Mouse (Mus musculus) heart, embryonic 10.5 days (tissue): ENCODE measurements around the gene Slc6a17. TPM values are rescaled to one million over a fixed set of nuclear protein-coding genes. Genes with fewer than 3 reads are reported as not detected.

Source experiments
- DNase-seq: peaks from one replicate; pipeline ENCODE4 v3.0.0-alpha.2; 2017; ENCODE audit warnings: low spot score
- H3K27ac ChIP-seq: fragments of 300-500 bp; sonication (generic); 2 replicates; pipeline ENCODE4 v1.5.1; 2016; ENCODE audit warnings: mild to moderate bottlenecking
- H3K27me3 ChIP-seq: fragments of 300-500 bp; sonication (generic); 2 replicates; pipeline ENCODE4 v1.6.1; 2016; ENCODE audit warnings: mild to moderate bottlenecking; ENCODE audit not compliant: poor library complexity, insufficient read depth, severe bottlenecking
- H3K36me3 ChIP-seq: fragments of 300-500 bp; sonication (generic); 2 replicates; pipeline ENCODE4 v1.6.1; 2016; ENCODE audit warnings: mild to moderate bottlenecking, moderate library complexity
- H3K4me1 ChIP-seq: fragments of 300-500 bp; sonication (generic); 2 replicates; pipeline ENCODE4 v1.6.1; 2016; ENCODE audit warnings: mild to moderate bottlenecking
- H3K4me3 ChIP-seq: fragments of 300-500 bp; sonication (generic); 2 replicates; pipeline ENCODE4 v1.5.1; 2016; ENCODE audit warnings: mild to moderate bottlenecking, moderate library complexity
- H3K9me3 ChIP-seq: fragments of 300-500 bp; sonication (generic); 2 replicates; pipeline ENCODE4 v1.6.1; 2016; ENCODE audit warnings: mild to moderate bottlenecking, moderate library complexity
- WGBS: fragments of 180-500 bp; shearing (Covaris S2); methylation state at CpG from one replicate; pipeline ENCODE4 v1.1.7; 2016; 5-methylcytosine and 5-hydroxymethylcytosine counted together
- polyA plus RNA-seq: library from polyadenylated mRNA; unstranded; fragments of >200 nt; fragmentation: Nextera tagmentation; extraction: Ambion mirVana; gene quantifications from 2 replicates; pipeline ENCODE4 v1.2.1, GENCODE M21; 2016

The Slc6a17 gene
- 3.0 and 3.8 TPM in 2 replicates for polyA plus RNA-seq

DNA sequence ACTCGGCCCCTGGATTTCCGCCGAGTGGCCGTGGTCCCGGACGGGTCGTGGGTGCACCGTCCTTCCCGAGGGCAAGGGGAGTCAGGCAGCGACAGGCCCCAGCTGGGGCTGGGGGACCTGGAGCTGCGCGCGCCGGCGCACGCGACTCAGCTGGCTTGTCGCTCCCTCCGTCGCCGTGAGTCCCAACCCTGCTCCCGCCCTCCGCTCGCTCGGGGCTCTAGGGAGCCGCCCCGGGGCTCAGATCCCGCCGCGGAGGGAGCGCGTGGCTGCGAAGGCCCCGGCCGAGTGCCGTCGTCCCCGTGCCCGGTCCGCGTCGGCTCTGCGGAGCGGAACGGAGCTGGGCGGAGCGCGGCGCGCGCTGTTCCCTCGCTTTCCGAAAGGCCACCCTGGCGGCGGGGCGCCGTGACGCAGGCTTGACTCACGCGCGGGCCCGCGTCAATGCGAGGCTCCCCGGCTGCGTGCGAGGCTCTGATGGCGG is at the start of gene Slc6a17:
TSS of gene Slc6a17 (minus strand) at position 388 of the 478 bp plus-strand sequence.
- H3K4me3 ChIP-seq: peak within 1 kb of the TSS; percentile 68
- peak within 1 kb of the TSS; percentile 83 for H3K27ac ChIP-seq
- H3K36me3 ChIP-seq: no peaks in the 10 kb centered on the region
- under 1% methylated on average over 68 of the region's 68 CpGs for WGBS
- no peak for DNase-seq
- H3K9me3 ChIP-seq: no peaks in the 10 kb centered on the region
- peaks cover 86% of the 10 kb centered on the region for H3K27me3 ChIP-seq
- peaks cover 18% of the 10 kb centered on the region for H3K4me1 ChIP-seq

DNA sequence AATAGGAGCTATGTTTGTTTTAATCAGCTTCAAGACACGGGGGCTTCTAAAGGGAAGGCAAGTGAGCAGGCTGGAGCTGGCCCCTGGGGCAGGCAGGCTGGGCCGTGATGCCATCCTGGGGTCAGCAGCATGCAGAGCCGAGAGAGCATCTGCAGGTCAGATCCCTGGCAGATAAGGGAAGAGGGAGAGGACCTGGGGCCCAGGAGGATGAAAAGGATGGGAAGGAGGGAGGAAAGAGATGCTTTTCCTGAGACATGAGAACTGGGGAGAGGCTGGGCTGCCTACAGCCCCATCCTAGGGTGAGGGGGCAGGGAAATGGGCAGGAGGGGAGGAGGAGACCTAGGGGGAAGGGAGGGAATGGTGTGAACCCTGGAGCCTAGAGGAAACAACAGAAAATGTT is 47.5 kb upstream of the Slc6a17 start:
- Histone ChIP-seq H3K4me1 (peaks cover 81% of the 10 kb centered on the region), H3K9me3 (no peaks in the 10 kb centered on the region), H3K36me3 (no peaks in the 10 kb centered on the region), H3K27ac (peak overlapping the region; percentile 75), H3K27me3 (peaks cover 17% of the 10 kb centered on the region), H3K4me3 (no peak overlapping the region)
- 12% methylated on average over 3 of the region's 3 CpGs for WGBS
- DNase-seq: no peak

DNA sequence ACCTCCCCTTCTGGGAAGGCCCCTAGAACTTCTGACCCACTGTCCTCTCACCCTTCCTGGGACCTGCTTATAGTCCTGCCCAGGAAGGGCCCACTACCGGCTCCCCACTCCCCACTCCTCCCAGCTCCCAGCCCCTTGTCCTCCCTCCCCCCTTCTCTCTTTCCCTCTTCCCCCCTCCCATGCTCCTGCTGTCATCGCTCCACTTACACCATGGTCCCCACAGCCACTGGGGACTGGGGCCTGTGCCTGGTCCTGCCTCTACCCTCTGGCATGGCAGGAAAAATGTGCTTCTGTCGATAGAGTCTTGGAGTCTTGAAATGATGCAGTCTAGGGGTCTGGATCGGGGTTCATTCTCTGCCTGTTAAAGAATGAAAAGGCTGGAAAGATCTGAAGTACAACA is 46.1 kb upstream of the Slc6a17 start:
- Histone ChIP-seq H3K4me3 (no peak overlapping the region), H3K4me1 (peaks cover 79% of the 10 kb centered on the region), H3K9me3 (no peaks in the 10 kb centered on the region), H3K27me3 (peaks cover 19% of the 10 kb centered on the region), H3K36me3 (no peaks in the 10 kb centered on the region), H3K27ac (peak overlapping the region; percentile 86)
- 6% methylated on average over 4 of the region's 4 CpGs for WGBS
- no peak for DNase-seq

DNA sequence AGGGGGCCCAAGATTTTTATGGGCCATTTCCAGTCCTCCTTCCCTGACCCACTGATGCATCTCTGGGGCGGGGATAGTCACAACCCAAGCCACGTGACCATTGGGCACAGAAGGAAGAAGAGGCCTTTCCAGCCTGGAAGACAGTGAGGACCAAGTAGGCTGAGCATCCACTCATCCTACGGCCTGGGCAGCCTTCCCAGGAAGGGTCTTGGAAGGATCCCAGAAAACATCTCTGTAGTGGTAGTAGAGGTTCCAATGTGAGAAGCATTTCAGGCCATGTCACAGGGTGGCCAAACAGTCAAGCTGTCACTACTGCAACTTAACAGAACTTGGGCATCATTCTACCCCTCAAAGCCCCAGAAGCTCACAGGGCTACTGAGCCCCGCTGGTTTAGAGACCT is 44.8 kb upstream of the Slc6a17 start:
- no peak for DNase-seq
- 80% methylated on average over 4 of the region's 4 CpGs for WGBS
- no peaks in the 10 kb centered on the region for H3K36me3 ChIP-seq
- peaks cover 69% of the 10 kb centered on the region for H3K4me1 ChIP-seq
- H3K9me3 ChIP-seq: no peaks in the 10 kb centered on the region
- H3K4me3 ChIP-seq: no peak overlapping the region
- H3K27me3 ChIP-seq: peaks cover 31% of the 10 kb centered on the region; the same call in 1 of the 2 replicates
- H3K27ac ChIP-seq: peak overlapping the region; percentile 52

DNA sequence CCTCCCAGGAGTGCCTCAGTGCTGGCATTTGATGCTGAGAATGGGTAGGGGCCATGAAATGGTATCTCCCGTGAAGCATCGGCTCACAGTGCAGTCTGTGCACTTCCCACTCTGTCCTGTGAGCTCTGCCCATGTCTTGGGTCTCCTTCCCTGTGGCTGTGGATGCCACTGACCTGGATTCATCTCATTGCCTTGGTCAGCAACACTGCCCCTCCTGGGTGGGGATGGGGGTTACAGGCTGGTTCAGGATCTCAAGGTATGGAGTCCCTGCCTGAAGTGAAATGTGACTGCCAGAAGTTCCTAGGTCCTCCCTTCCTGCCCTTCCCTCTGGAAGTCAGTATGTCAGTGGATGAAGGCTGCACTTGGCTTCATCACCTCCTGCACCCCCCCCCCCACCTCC is 44.3 kb upstream of the Slc6a17 start:
- no peak for DNase-seq
- H3K36me3 ChIP-seq: no peaks in the 10 kb centered on the region
- WGBS: 55% methylated on average over 2 of the region's 2 CpGs
- H3K4me1 ChIP-seq: peaks cover 66% of the 10 kb centered on the region
- H3K27me3 ChIP-seq: peaks cover 35% of the 10 kb centered on the region
- H3K27ac ChIP-seq: peak overlapping the region; percentile 52; the same call in 1 of the 2 replicates
- H3K4me3 ChIP-seq: no peak overlapping the region
- H3K9me3 ChIP-seq: no peaks in the 10 kb centered on the region

DNA sequence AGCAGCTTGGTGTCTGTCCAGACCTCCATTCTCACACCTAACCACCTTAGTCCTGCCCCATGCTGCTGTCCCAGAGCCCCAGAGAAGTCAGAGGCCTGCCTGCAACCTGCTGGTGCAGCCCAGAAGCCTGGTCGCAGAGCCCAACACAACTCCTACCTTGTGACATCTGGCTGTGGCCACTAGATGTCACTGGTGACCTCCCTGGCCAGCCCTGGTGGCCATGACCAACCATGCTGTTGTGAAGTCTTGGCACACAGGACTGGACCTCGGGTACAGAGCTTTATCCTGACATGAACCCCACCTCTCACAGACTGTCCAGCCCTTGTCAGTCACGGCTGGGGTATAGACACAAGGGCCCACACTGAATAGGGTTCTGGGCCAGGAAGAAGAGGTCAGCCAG is 41.4 kb upstream of the Slc6a17 start:
- H3K4me3 ChIP-seq: no peak overlapping the region
- 6% methylated on average over 3 of the region's 3 CpGs for whole genome bisulfite sequencing
- H3K9me3 ChIP-seq: no peaks in the 10 kb centered on the region
- H3K36me3 ChIP-seq: no peaks in the 10 kb centered on the region
- peaks cover 51% of the 10 kb centered on the region for H3K27me3 ChIP-seq
- H3K27ac ChIP-seq: no peak overlapping the region
- H3K4me1 ChIP-seq: peaks cover 48% of the 10 kb centered on the region
- peak; percentile 91 for DNase-seq

DNA sequence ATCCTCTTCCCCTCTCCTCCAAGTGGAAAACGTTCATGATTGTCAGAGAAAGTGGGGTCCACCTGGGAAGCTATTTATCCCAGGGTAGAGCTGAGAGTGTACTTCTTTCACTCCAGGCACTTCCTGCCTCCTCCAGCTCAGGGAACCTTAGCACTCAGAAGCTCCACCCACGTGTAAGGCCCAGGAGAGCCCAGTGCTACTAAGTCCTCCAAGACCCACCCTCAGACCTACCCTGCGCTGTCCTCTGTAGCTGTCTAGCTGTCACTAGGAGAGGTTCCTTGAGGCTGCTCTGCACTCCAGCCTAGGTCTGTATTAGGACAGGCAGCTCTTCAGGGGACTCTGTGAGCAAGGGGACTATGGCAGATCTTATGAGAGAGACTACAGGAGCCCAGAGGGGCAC is 40.9 kb upstream of the Slc6a17 start:
- no peak for DNase-seq
- Histone ChIP-seq H3K9me3 (no peaks in the 10 kb centered on the region), H3K4me3 (no peak overlapping the region), H3K4me1 (peaks cover 45% of the 10 kb centered on the region), H3K27ac (no peak overlapping the region), H3K27me3 (peaks cover 54% of the 10 kb centered on the region), H3K36me3 (no peaks in the 10 kb centered on the region)
- WGBS: 19% methylated on average over 3 of the region's 3 CpGs

DNA sequence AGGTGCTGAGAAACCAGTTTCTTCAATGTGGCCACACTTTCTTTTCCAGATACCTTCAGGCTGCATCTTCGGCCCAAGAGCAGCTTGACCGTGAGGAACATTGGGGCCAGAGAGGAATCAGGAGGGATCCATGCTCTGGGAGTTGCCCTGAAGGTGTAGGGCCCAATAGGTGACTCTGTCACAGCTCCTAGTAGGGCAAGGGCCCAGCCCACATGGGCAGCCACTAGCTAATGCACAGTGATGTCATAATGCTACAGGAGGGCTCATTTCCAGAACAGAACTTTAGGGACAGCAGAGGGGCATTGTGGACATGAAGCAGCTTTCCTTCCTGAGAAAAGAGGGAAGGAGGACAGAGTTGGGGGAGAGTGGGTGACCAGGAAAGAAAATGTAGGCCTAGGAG is 37.0 kb upstream of the Slc6a17 start, which contains the start of gene Ubl4b:
TSS of gene Ubl4b (minus strand) at position 232 of the 400 bp plus-strand sequence.
- H3K36me3 ChIP-seq: no peaks in the 10 kb centered on the region
- no peak within 1 kb of the TSS for H3K4me3 ChIP-seq
- H3K27me3 ChIP-seq: peaks cover 75% of the 10 kb centered on the region
- DNase-seq: no peak
- no peak within 1 kb of the TSS for H3K27ac ChIP-seq
- 89% methylated on average over 2 of the region's 2 CpGs for WGBS
- H3K9me3 ChIP-seq: no peaks in the 10 kb centered on the region
- peaks cover 14% of the 10 kb centered on the region for H3K4me1 ChIP-seq

DNA sequence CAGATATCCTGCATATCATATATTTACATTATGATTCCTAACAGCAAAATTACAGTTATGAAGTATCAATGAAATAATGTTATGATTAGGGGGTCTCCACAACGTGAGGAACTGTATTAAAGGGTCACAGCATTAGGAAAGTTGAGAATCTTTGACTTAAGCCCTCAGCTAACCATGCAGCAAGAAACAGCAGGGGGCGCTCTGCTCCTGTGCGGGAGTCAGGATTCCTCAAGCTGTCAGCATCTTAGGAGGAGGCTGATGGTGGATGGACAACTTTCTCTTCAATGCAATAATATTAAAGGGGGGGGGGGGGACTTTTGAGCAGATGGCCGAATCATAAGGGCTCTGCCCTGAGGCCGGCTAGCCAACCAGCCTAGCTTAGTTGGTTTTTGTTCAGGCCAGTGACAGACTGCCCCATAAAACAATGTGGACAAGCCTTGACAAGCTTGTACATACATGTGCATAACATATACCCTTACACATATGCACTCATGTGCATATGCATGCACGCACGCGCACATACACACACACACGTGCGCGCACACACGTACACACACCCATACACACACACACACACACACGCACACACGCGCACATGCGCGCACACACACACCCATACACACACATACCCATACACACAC is 32.7 kb upstream of the Slc6a17 start:
- Histone ChIP-seq H3K4me3 (no peak overlapping the region), H3K27ac (no peak overlapping the region), H3K27me3 (peaks cover 64% of the 10 kb centered on the region), H3K36me3 (no peaks in the 10 kb centered on the region), H3K4me1 (peaks cover 7% of the 10 kb centered on the region), H3K9me3 (no peaks in the 10 kb centered on the region)
- DNase-seq: no peak
- 70% methylated on average over 17 of the region's 17 CpGs for WGBS

DNA sequence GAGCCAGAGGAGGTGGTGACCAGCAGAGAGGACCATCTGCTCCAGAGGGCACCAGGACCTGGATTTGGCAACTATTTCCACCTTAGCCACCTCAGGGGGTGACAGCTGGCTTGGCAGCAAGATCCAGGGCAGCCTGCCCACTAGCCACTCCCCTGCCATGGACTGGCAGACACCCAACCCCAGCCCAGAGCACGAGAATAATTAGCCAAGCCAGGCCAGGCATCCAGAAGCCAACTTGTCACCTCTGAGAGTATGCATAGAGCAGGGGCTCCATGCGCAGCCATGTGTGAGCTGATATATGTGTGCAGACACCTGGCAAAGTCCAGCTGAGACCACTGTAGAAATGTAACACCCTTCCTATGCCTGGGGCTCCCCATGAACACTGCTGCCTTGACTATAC is 29.1 kb upstream of the Slc6a17 start:
- H3K4me1 ChIP-seq: no peaks in the 10 kb centered on the region; the same call in none of the 2 replicates
- H3K4me3 ChIP-seq: no peak overlapping the region
- H3K27me3 ChIP-seq: peaks cover 34% of the 10 kb centered on the region
- DNase-seq: no peak
- H3K27ac ChIP-seq: no peak overlapping the region; the same call in 1 of the 2 replicates
- WGBS: 75% methylated on average over 2 of the region's 2 CpGs
- no peaks in the 10 kb centered on the region for H3K36me3 ChIP-seq
- H3K9me3 ChIP-seq: no peaks in the 10 kb centered on the region

DNA sequence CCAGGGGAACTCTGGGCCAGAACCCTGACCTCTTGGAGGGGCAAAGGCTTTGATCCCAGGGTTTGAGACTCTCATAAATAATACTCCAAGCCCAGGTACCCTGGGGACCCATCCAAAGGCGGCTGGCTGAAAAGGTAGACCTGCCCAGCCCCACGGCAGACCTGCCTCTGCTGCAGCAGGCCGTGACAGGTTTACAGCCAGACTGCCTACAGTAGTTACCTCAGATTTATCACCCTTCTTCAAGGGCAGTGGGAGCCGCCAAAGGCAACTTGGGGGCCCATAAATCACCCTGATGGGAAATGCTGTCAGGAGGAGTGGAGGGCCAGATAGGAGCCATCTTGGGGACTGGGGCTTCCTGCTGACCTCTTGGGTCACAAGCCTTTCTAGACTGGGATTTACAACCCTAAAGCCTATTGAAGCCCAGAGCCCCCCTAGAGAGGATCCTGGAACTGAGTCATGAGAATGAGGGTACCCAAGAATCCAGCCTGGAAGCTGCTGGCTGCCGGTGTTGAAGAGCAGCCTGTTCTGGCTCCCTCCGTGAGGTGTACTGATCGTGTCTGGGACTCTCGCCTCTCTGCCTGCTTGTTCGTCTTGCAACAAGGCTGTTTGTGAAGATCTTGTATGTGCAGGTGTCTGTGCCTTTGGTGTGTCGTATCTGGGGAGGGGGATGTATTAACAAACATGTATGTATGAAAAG is 28.0 kb upstream of the Slc6a17 start:
- Histone ChIP-seq H3K4me1 (no peaks in the 10 kb centered on the region; the same call in none of the 2 replicates), H3K27ac (no peak overlapping the region), H3K27me3 (peaks cover 28% of the 10 kb centered on the region), H3K36me3 (no peaks in the 10 kb centered on the region), H3K4me3 (no peak overlapping the region), H3K9me3 (no peaks in the 10 kb centered on the region)
- no peak for DNase-seq
- 72% methylated on average over 10 of the region's 10 CpGs for WGBS

DNA sequence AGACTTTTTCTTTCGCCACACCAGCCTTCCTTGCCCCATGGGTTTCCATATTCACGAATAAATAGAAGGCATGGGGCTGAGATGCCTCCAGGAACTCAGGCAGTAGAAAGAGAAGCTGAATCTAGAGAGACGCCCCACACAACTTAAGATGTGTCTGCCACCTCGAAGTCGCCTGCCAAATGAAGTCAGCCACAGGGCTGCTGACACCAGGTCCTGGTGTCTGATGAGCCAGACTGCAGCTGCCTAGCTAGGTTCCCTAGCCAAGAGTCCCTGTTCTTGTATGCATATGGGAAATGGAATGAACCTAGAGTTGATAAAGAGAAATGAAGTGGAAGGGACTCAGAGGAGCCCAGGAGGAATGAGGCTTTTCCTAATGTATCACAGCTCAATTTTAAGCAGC is 27.5 kb upstream of the Slc6a17 start:
- Histone ChIP-seq H3K36me3 (no peaks in the 10 kb centered on the region), H3K27me3 (peaks cover 32% of the 10 kb centered on the region), H3K4me3 (no peak overlapping the region), H3K4me1 (no peaks in the 10 kb centered on the region; the same call in none of the 2 replicates), H3K27ac (no peak overlapping the region), H3K9me3 (no peaks in the 10 kb centered on the region)
- DNase-seq: no peak
- 62% methylated on average over 5 of the region's 5 CpGs for WGBS
